Mouse (Mus musculus) kidney, embryonic 14.5 days (tissue): ENCODE measurements at regions not wholly inside any gene's neighbourhood (a gene's known extent, or its start where the extent isn't known, plus 50 kb on each side); places are given as distances from the start of the nearest gene placed in this dataset.
"Not testable (repeated sequence)": the region's sequence is repeated elsewhere in the genome, so short reads cannot be mapped to it uniquely, and the experiment has no call there.

Experiments used
- ATAC-seq: fragments of 200-750 bp; cut with Nextera tagmentation; 2 replicates; pipeline ENCODE4 v1.8.0; 2017; ENCODE audit warnings: moderate number of reproducible peaks, mild to moderate bottlenecking, moderate TSS enrichment, moderate library complexity; ENCODE audit not compliant: low FRiP score, low TSS enrichment
- H3K27ac ChIP-seq: fragments of 300-500 bp; sonication (generic); 2 replicates; pipeline ENCODE4 v1.5.1; 2014; ENCODE audit warnings: low read depth, mild to moderate bottlenecking, low read length, moderate library complexity, mixed read lengths
- H3K27me3 ChIP-seq: fragments of 300-500 bp; sonication (generic); 2 replicates; pipeline ENCODE4 v1.6.1; 2014; ENCODE audit warnings: mild to moderate bottlenecking, low read length; ENCODE audit not compliant: control insufficient read depth, insufficient read depth
- H3K36me3 ChIP-seq: fragments of 300-500 bp; sonication (generic); 2 replicates; pipeline ENCODE4 v1.6.1; 2014; ENCODE audit warnings: low read length, mixed read lengths; ENCODE audit not compliant: control insufficient read depth, insufficient read depth
- H3K4me1 ChIP-seq: fragments of 300-500 bp; sonication (generic); 2 replicates; pipeline ENCODE4 v1.6.1; 2014; ENCODE audit warnings: low read length, mixed read lengths; ENCODE audit not compliant: control insufficient read depth, insufficient read depth
- H3K4me2 ChIP-seq: fragments of 300-500 bp; sonication (generic); replicated peaks from 2 replicates; pipeline ENCODE4 v1.6.1; 2014; ENCODE audit warnings: low read depth, mild to moderate bottlenecking, low read length
- H3K4me3 ChIP-seq: fragments of 300-500 bp; sonication (generic); 2 replicates; pipeline ENCODE4 v1.5.1; 2014; ENCODE audit warnings: mild to moderate bottlenecking, low read length
- H3K9ac ChIP-seq: fragments of 300-500 bp; sonication (generic); 2 replicates; pipeline ENCODE4 v1.6.1; 2014; ENCODE audit warnings: low read depth, mild to moderate bottlenecking, low read length, moderate library complexity
- H3K9me3 ChIP-seq: fragments of 300-500 bp; sonication (generic); 2 replicates; pipeline ENCODE4 v1.6.1; 2016; ENCODE audit warnings: low read length; ENCODE audit not compliant: control insufficient read depth
- WGBS: fragments of 180-500 bp; shearing (Covaris S2); extraction: QIAGEN DNeasy Blood & Tissue Kit; methylation state at CpG from one replicate; pipeline ENCODE4 v1.1.7; 2014; 5-methylcytosine and 5-hydroxymethylcytosine counted together

DNA sequence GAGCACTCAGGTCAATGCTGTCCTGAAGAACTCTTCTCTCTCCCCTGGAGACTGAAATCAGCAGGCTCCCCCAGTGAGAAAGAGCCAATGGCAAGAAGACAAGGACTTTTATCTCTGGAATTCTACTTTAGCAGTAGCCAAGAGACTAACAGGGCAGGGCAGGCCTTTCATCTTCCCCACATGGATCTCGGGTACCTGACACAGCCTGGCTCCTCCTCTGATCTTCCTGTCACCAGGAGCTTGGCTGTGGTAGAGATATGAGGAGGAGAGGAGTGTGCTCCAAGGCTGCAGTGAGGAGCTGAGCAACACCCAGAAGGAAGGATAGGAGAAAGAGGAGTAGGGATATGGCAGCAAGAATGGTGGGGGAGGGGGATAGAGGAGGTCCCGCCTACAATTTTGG lies 488.5 kb downstream of the Tns1 start:
- 72% methylated on average over 2 of the region's 2 CpGs for WGBS
- Histone ChIP-seq H3K9ac (no peak overlapping the region), H3K4me3 (no peak overlapping the region), H3K36me3 (no peaks in the 10 kb centered on the region), H3K27me3 (no peaks in the 10 kb centered on the region), H3K4me2 (no peak overlapping the region), H3K27ac (no peak overlapping the region), H3K9me3 (no peaks in the 10 kb centered on the region), H3K4me1 (peaks cover 3% of the 10 kb centered on the region; the same call in 1 of the 2 replicates)
- no peak for ATAC-seq

DNA sequence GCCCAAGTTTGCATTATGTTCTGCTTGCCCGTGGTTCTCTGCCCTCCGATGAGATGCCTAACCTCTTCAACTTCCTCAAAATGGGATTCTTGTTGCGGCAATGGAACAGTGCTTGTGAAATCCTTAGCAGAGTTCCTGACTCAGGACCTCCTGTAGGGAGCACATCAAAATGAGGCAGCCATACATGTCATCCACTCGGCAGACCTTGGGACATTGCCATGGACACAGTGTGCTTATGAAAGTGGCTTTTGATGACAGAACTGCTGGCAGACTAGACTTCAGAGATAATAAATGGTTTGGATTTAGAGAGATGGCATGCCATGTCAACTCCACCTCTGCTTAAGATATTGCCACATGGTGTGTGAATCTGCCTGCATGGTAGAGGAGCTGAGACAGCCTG lies 489.4 kb downstream of the Tns1 start:
- Histone ChIP-seq H3K27ac (no peak overlapping the region), H3K36me3 (no peaks in the 10 kb centered on the region), H3K9me3 (no peaks in the 10 kb centered on the region), H3K4me3 (no peak overlapping the region), H3K4me2 (no peak overlapping the region), H3K27me3 (no peaks in the 10 kb centered on the region), H3K9ac (no peak overlapping the region), H3K4me1 (no peaks in the 10 kb centered on the region)
- ATAC-seq, result no peak
- 94% methylated on average over 4 of the region's 4 CpGs for WGBS

DNA sequence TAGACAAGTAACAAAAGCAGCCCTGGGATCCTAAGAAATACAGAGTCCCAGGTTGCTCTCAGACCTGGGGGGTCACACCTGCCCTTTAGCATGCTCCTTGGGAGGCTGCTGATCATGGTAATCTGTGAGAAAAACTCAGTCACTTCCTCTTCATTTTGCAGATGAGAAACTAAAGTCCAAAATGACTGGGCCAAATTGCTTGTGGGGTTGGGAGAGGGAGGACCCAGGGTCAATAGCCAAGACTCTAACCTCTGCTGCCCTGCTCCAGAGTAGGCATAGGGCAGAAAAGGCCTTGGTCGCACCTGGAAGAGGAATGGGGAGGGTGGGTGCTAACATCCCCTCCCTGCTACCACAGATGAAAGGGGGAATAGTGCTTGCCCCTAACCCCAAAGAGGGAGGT lies 491.2 kb downstream of the Tns1 start:
- Histone ChIP-seq H3K4me2 (no peak overlapping the region), H3K9me3 (no peaks in the 10 kb centered on the region), H3K27me3 (no peaks in the 10 kb centered on the region), H3K27ac (no peak overlapping the region), H3K4me3 (no peak overlapping the region), H3K4me1 (no peaks in the 10 kb centered on the region), H3K9ac (no peak overlapping the region), H3K36me3 (no peaks in the 10 kb centered on the region)
- ATAC-seq, result no peak
- WGBS, result 80% methylated on average over 1 of the region's 1 CpGs

DNA sequence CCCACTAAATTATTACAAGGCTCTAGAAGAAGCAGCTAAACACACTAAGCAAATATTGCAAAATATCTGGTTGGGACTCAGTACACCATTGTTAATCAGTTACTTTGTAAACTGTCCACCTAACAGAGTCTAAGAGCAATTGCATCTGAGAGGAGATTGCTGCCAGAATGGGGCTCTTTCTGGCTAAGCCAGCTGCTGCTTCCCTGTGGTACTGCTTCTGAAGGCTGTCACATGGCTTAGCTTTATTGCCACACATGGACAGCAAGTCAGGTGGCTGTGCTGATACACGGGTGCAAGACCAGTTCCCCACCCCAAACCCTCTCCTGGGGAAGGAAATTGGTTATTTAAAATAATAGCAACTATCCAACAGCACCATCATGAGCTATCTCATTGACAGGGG lies 493.9 kb downstream of the Tns1 start:
- Histone ChIP-seq H3K4me1 (no peaks in the 10 kb centered on the region), H3K27me3 (no peaks in the 10 kb centered on the region), H3K4me3 (no peak overlapping the region), H3K9ac (no peak overlapping the region), H3K27ac (no peak overlapping the region), H3K9me3 (no peaks in the 10 kb centered on the region), H3K4me2 (no peak overlapping the region), H3K36me3 (no peaks in the 10 kb centered on the region)
- WGBS, result 3% methylated on average over 1 of the region's 1 CpGs
- no peak for ATAC-seq

DNA sequence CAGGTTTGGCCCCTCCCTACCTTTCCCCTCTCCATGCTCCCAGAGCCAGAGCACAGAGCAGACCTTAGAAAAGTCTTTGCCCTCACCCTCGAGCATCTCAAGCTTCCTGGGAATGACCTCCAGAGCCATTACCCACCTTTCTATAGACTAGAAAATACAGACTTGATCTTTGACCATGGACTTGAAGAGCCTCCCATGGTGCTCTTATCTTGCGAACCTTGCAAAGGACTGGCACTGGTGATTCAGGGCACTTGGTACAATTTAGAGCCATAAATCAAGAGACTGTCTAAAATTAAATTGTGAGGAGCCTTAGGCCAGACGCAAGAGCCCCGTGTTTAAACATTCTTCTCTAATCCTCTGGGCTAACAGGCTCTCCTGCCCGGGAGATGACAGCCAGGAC lies 498.9 kb downstream of the Tns1 start:
- H3K4me2 ChIP-seq, result no peak overlapping the region
- H3K9me3 ChIP-seq, result no peaks in the 10 kb centered on the region
- no peaks in the 10 kb centered on the region for H3K4me1 ChIP-seq
- no peak overlapping the region for H3K9ac ChIP-seq
- no peaks in the 10 kb centered on the region for H3K27me3 ChIP-seq
- H3K36me3 ChIP-seq, result no peaks in the 10 kb centered on the region
- ATAC-seq, result no peak
- H3K27ac ChIP-seq, result no peak overlapping the region
- no peak overlapping the region for H3K4me3 ChIP-seq
- 78% methylated on average over 5 of the region's 5 CpGs for WGBS

DNA sequence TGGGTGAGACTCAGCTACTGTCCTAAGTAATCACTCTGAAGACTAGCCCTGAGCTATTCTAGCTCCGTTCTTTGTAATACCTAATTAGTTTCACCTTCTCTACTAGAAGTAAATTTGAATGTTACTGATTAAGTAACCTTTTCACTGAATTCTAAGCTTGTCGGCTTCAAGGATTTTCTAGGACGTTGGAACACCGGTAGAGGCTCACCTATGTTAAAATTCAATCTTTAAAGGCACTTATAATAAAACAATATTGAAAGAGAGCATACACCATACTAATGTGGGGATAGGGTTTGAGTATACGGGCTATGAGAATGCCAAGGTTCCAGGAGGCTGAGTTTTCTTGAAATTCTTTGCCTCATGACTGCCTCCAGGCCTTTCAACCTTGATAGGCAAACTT lies 503.1 kb downstream of the Tns1 start:
- not testable (repeated sequence) for H3K4me2 ChIP-seq, H3K27ac ChIP-seq, ATAC-seq, H3K9ac ChIP-seq, H3K9me3 ChIP-seq, H3K36me3 ChIP-seq, H3K27me3 ChIP-seq, H3K4me3 ChIP-seq, H3K4me1 ChIP-seq
- 84% methylated on average over 5 of the region's 5 CpGs for WGBS

DNA sequence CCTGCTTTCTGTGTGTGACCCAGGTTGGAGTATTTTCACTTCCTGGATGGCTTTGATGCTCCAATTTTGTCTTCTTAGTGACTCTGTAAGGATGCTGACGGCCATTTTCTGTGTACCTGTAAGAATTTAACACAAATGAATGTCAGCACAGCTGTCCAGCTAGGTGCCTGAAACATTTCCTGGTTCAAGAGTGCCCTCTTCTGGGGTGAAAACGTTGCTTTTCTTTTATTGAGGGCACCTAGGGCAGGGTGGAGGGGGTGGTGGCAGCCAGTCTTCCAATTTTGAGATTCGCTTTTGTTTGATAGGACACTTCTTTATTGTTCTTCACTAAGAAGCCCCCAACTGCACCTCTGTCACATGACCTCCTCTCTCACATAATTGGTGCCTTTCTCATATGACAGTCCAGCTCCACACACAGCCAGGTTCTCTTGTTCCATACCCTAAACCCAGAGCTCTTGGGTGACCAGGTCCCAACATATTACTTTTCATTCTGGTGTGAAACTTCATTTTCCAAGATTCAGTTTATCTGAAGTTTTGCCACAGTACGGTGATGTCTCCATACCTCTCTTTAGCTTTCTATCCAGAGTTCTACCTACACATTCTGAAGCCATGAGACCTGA lies 505.6 kb downstream of the Tns1 start:
- WGBS, result 45% methylated on average over 4 of the region's 4 CpGs
- peak; percentile 71; the same call in 1 of the 2 replicates for ATAC-seq

DNA sequence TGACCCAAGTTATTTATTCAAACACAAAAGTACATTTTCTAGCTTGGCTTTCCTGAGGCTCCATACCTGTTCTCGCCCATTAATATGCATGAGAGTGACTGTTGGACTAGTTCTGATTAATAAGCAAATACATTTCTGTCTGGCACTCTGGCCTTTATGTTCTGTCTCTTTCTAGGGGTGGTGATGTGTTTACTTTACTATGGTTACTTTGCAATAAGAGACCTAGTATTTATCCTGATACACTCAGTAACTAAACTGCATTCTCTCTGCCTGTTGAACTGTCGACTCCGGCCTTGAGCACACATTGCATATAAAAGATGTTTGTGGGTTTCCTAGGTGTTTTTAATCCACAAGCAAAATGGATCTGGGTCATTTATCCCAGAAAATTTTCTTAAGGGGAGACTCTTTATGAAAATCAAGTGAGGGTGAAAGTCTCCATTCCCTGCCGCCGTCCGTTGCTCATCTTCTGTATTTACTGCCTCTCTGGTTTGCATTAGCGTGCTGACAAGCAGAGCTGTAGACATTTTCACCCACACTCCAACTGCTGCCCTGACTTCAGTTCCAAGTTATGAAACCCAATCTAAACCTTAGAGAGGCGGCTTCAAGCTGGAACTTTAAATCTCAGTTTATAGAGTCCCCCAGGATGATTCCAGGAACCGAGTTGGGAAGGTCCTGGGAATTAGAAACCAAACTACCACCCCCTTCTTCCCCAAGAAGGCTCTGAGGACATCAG lies 530.4 kb downstream of the Tns1 start:
- no peak overlapping the region for H3K27ac ChIP-seq
- H3K9ac ChIP-seq, result no peak overlapping the region
- 0 out of 2 replicates have a peak, but pooled peaks cover 4% of the 10 kb centered on the region for H3K4me1 ChIP-seq
- H3K27me3 ChIP-seq, result no peaks in the 10 kb centered on the region
- 78% methylated on average over 9 of the region's 9 CpGs for WGBS
- H3K4me2 ChIP-seq, result no peak overlapping the region
- no peak overlapping the region for H3K4me3 ChIP-seq
- ATAC-seq, result no peak
- no peaks in the 10 kb centered on the region for H3K9me3 ChIP-seq
- no peaks in the 10 kb centered on the region for H3K36me3 ChIP-seq

More for the DNA sequence above, 505.6 kb downstream of the Tns1 start:
- H3K4me3 ChIP-seq, result no peak overlapping the region
- no peaks in the 10 kb centered on the region for H3K4me1 ChIP-seq
- no peak overlapping the region for H3K27ac ChIP-seq
- H3K27me3 ChIP-seq, result no peaks in the 10 kb centered on the region
- H3K36me3 ChIP-seq, result no peaks in the 10 kb centered on the region
- H3K9me3 ChIP-seq, result no peaks in the 10 kb centered on the region
- no peak overlapping the region for H3K4me2 ChIP-seq
- no peak overlapping the region for H3K9ac ChIP-seq

DNA sequence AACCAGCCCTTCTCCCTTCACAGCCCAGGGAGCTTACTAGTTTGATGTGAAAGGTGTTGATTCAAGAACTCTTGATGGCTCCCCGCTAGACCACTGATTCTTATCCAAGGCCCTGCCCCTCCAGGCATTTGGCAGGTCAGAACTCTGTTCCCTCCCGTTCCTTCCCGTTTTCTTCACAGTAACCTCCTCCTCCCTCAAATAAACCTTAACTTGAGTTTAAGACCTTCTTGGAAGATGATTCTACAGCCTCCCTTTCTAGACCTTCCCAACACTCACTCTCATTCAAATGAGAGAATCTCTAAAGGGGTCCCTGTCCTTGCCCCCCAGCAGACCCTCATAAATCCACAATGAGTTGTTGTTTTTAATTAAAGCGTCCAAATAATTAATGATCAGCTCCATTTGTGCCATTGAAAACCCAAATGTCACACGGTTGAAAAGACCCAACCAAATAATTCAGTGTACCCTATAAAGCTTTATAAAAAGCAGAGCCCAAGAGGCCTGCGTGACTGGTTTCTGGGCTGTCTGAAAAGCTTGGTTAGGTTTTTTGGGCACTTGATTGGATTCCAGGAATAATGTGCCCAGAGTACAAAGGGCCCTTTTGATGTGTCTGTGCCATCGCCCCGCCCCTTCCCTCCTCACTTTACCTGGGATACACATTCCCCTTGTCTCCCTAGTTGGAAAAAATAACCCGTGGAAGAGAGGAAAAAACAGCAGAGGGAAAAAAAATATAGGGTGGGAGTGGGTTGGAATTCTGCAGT lies 532.7 kb downstream of the Tns1 start:
- Histone ChIP-seq H3K4me1 (0 out of 2 replicates have a peak, but pooled peaks cover 4% of the 10 kb centered on the region), H3K4me2 (no peak overlapping the region), H3K27me3 (no peaks in the 10 kb centered on the region), H3K4me3 (no peak overlapping the region), H3K9me3 (no peaks in the 10 kb centered on the region), H3K9ac (no peak overlapping the region), H3K27ac (peak overlapping the region; percentile 37; the same call in 1 of the 2 replicates), H3K36me3 (no peaks in the 10 kb centered on the region)
- 28% methylated on average over 9 of the region's 9 CpGs for WGBS
- peak; percentile 82 for ATAC-seq
